Mouse (Mus musculus) ZHBTc4 (cell line): ENCODE data around the gene Vwde.

Experiments
- DNase-seq: peaks from one replicate; pipeline ENCODE4 v3.0.0-alpha.2; 2011; ENCODE audit warnings: low read depth, low spot score

Gene Vwde

GRCm38 (mm10) chr6:13224596-13225227 lies at the start of gene Vwde:
Gene Vwde (minus strand): TSS chr6:13224965.
- DNase-seq: peak; percentile 19

- no peak for DNase-seq
Observed at GRCm38 (mm10) chr6:13255341-13255740, 30.6 kb upstream of the Vwde start.

- peak; percentile 35 for DNase-seq
Observed at GRCm38 (mm10) chr6:13248317-13248969, 23.7 kb upstream of the Vwde start.

DNA sequence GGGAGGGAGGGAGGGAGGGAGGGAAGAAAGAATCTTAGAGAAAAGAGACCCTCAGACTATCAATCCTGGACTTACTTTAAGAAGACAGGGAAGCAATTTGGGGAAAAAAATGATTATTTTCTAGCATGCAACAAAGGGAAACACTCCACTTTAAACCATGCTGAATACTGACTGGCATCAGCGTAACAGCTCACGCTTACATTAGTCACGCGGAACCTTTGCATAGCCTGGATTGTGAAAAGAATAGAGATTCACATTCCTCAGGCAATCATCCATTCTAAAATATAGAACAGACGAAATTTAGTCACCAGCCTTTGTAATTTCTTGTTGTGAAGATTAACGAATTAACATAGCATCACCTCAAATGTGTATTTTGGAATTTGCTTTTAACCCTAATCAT lies 18.6 kb downstream of the Vwde start:
- DNase-seq: no peak

- DNase-seq: peak; percentile 53
Observed at GRCm38 (mm10) chr6:13197486-13197885, 27.3 kb downstream of the Vwde start.

DNA sequence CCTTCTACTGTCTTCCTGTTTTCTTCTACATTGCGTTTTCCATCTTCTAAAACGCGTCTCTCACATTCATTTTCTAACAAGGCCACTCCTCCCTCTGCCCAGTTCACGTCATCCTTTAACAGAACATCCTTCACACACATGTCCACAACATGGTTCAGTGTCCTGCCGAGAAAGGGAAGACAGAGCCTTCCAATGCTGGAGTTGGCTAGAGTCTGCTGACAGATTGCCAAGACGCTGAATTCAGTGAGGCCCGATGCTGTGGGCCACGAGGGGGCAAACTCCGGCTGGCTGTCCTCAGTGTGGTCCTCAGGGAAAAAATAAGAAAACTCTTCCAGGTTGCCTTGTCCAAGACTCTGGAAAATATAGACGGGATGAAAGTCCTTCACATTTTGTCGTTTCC lies 37.9 kb downstream of the Vwde start:
- DNase-seq: no peak

- no peak for DNase-seq
Observed at GRCm38 (mm10) chr6:13180061-13180460, 44.7 kb downstream of the Vwde start.

DNA sequence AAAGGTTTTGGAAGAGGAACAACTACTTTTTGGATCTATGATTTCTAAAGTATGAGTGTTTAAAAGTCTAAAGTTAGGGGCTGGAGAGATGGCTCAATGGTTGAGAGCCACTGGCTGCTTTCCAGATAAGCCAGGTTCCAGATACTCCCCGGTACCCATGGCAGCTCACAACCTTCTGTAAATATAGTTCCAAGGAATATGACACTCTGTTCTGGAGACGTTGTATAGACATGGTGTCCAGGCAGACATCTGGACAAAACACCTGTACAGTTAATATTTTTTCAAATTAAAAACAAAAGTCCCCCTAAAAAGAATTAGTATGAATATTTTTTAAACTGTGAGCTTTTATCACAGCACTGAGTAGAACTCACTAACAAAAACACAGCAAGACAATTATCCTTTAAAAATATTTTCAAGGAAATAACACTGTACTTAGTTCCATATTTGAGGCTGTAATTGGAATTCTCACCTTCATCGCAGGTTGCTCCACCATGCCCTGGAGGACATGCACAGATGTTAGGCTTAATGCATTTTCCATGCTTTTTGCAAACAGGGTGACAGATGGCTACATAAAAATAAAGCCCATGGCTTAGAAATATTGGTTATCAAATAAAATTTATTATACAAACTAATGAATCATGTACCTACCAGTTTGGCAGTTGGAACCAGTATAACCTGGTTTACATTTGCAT lies 55.2 kb downstream of the Vwde start:
- no peak for DNase-seq

DNA sequence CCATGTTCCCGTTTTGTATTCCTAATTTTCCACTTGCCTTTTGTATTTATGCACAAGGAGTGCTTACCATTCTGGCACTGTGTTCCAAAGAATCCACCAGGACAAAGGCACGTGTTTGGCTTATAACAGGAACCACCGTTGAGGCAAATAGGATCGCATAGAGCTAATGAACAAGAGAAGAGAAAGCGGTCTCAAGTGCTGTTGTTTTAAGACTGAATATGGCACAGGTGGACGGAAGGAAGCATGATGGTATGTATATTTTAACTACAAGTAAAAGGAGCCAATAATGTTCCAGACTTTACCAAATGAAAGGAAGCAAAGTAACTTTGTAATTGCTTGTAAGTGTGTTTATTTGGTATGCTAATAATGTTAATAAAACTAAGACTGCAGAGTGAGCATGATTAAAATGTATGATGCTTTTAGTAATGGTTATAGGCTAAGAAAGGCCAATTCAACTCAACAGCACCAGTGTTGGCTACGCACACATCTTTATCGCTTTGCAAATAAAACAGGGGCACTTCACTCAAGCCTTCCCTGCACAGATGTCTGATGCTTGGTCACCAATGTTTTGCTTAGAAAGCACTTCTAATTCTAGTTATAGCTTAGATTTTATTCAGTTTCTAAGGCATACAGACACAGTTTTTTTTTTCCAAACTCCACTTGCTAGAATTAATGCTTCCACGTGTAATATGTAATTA lies 58.4 kb downstream of the Vwde start:
- DNase-seq: no peak

DNA sequence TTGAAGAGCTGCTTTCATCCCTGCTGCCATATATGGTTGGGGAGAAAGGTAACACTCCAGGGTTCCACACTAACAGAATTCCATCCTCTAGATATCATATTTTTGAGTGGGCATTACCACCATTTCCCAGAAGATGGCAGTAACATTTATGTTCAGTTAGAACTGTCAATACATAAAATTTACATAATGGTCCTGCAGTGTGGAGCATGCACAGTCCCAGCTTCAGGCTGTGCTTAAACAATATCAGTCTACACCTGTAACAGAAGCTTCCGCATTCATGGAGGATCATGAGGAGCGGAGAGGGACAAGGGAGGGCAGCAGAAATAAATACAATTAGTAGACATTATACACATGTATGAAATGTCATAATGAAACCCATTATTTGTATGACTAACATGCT lies 65.3 kb downstream of the Vwde start:
- DNase-seq: no peak

- no peak for DNase-seq
Observed at GRCm38 (mm10) chr6:13153888-13154697, 70.7 kb downstream of the Vwde start.

DNA sequence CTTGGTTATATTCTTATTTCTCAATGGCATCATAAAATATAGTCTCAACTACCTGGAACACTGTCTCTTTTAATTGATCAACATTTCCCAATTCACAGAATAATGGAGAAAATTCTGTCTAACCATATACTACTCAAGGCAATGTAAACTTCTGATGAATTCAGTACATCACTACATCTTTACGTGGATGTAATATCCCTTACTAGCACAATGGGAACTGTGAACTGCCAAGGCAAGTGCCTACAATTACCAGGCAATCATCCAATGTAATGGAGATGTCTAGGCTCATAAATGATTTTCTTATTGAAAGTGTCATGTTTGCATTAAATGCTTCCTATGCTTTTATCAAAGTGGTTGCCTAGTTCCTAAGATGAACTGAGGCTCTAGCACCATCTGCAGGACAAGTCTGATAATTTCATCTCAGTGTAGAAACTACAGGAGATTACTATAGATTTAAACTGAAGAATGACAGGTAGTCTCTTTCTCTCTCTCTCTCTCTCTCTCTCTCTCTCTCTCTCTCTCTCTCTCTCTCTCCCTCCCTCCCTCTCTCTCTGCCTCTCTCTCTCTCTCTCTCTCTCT lies 72.6 kb downstream of the Vwde start:
- DNase-seq: peak; percentile 57

- DNase-seq: no peak
Observed at GRCm38 (mm10) chr6:13137255-13137654, 87.5 kb downstream of the Vwde start.

DNA sequence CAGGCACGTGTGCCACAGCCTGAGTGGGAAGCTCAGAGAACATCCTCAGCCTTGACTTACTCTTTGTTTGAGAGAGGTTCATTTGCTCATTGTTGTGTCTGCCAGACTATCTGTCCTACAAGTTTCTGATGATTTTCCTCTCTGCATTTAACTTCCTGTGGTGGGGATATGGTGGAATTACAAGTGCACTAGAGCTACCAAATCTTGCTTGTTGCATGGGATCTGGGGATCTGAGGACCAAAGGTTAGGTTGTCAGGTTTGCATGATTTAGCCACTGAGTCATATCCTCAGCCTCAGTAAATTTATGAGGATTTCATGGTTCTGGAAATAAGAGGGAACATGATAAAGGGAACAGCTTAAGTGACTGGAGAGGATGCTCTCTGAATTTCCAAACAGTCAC lies 116.1 kb downstream of the Vwde start:
- no peak for DNase-seq
